Mouse (Mus musculus): ENCODE data around the gene Rgs19. TPM values are rescaled to one million over a fixed set of nuclear protein-coding genes. Genes with fewer than 3 reads are reported as not detected.
A peak's percentile ranks its signal among the peaks of the same experiment; 100 is the strongest.

Rgs19 gene
- polyA plus RNA-seq, 1 experiment from 2014 or later, result 32.7 TPM

DNA sequence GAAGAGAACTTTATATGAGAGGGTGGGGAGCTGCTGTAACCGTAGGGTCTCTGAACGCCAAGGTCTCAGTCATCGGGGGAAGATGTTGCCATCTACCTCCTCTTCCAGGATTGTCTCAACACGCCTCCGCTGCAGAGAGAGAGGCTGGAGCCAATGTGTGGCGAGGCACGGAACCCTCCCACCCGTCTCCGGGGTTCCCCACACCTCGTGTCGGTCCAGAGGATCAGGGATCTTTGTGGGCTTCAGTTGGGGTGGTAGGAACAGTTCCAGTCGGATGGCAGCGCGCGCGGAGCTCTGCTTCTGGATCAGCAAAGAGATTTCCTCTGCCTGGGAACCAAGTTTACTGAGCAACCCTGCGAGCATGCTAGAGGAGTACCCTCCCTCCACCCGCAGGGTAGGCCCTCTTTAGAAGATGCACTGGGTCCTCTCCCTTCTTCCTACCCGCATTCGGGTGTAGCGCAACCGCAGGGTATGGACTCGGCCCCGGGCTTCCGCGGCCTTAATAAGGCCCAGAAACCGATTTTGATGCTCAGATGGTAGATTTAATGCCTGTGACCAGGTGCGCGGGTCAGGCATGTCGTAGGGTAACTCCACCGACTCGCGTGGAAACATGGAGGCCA lies 3.1 kb upstream of the Rgs19 start:
- WGBS, result 67% methylated on average over 33 of the region's 33 CpGs
- H3K9ac ChIP-seq (replicated peaks; ENCODE audit: low read depth), result no peak overlapping the region
- no peak overlapping the region for H3K4me3 ChIP-seq (ENCODE audit: low read depth, low read length)
- H3K36me3 ChIP-seq (ENCODE audit: insufficient read depth, low read length), result no peaks in the 10 kb centered on the region
- TF ChIP-seq CTCF (IDR thresholded peaks at IDR 0.05) (no peak), EP300 (IDR thresholded peaks at IDR 0.05) (no peak)
- no peaks in the 10 kb centered on the region for H3K9me3 ChIP-seq (ENCODE audit: low read length)
- no peak overlapping the region for H3K27ac ChIP-seq (ENCODE audit: low read length)
- no peaks in the 10 kb centered on the region for H3K27me3 ChIP-seq (replicated peaks; ENCODE audit: insufficient read depth, low read length)
- DNase-seq (ENCODE audit: low spot score) (no peak), ATAC-seq (no peak)
- H3K4me1 ChIP-seq (ENCODE audit: insufficient read depth, low read depth, low read length), result peaks cover 6% of the 10 kb centered on the region; the same call in 1 of the 2 replicates
- H3K4me2 ChIP-seq (replicated peaks; ENCODE audit: low read depth, low read length), result no peak overlapping the region

- H3K4me2 ChIP-seq (replicated peaks; ENCODE audit: low read depth, low read length), result no peak overlapping the region
- WGBS, result 59% methylated on average over 1 of the region's 1 CpGs
- no peak overlapping the region for H3K27ac ChIP-seq (ENCODE audit: low read length)
- H3K27me3 ChIP-seq (replicated peaks; ENCODE audit: insufficient read depth, low read length), result no peaks in the 10 kb centered on the region
- DNase-seq (ENCODE audit: low spot score), result no peak
- H3K9me3 ChIP-seq (ENCODE audit: low read length), result no peaks in the 10 kb centered on the region
- H3K4me3 ChIP-seq (ENCODE audit: low read depth, low read length), result no peak overlapping the region
- H3K36me3 ChIP-seq (ENCODE audit: insufficient read depth, low read length), result no peaks in the 10 kb centered on the region
- H3K4me1 ChIP-seq (ENCODE audit: insufficient read depth, low read depth, low read length), result peaks cover 6% of the 10 kb centered on the region; the same call in 1 of the 2 replicates
- ATAC-seq, result no peak
- H3K9ac ChIP-seq (replicated peaks; ENCODE audit: low read depth), result no peak overlapping the region
- TF ChIP-seq CTCF (IDR thresholded peaks at IDR 0.05) (no peak), EP300 (IDR thresholded peaks at IDR 0.05) (no peak)
Observed at GRCm38 (mm10) chr2:181695776-181696175, 2.0 kb upstream of the Rgs19 start.

- 84% methylated on average over 3 of the region's 3 CpGs for WGBS
- ATAC-seq (no peak), DNase-seq (ENCODE audit: low spot score) (no peak)
- Histone ChIP-seq H3K27me3 (replicated peaks; ENCODE audit: insufficient read depth, low read length) (no peaks in the 10 kb centered on the region), H3K4me3 (ENCODE audit: low read depth, low read length) (no peak overlapping the region), H3K9ac (replicated peaks; ENCODE audit: low read depth) (no peak overlapping the region), H3K27ac (ENCODE audit: low read length) (no peak overlapping the region), H3K4me2 (replicated peaks; ENCODE audit: low read depth, low read length) (no peak overlapping the region), H3K9me3 (ENCODE audit: low read length) (no peaks in the 10 kb centered on the region), H3K4me1 (ENCODE audit: insufficient read depth, low read depth, low read length) (peaks cover 6% of the 10 kb centered on the region; the same call in 1 of the 2 replicates), H3K36me3 (ENCODE audit: insufficient read depth, low read length) (no peaks in the 10 kb centered on the region)
- no peak for TF ChIP-seq CTCF (IDR thresholded peaks at IDR 0.05)
- no peak for TF ChIP-seq EP300 (IDR thresholded peaks at IDR 0.05)
Observed at GRCm38 (mm10) chr2:181694581-181694980, 804 bp upstream of the Rgs19 start.

GRCm38 (mm10) chr2:181692304-181692703 lies 1.5 kb downstream of the Rgs19 start:
- ATAC-seq (no peak), DNase-seq (ENCODE audit: low spot score) (no peak)
- H3K27ac ChIP-seq (ENCODE audit: low read length), result no peak overlapping the region
- H3K36me3 ChIP-seq (ENCODE audit: insufficient read depth, low read length), result peaks cover 14% of the 10 kb centered on the region; the same call in 1 of the 2 replicates
- H3K4me1 ChIP-seq (ENCODE audit: insufficient read depth, low read depth, low read length), result peaks cover 6% of the 10 kb centered on the region; the same call in 1 of the 2 replicates
- H3K4me3 ChIP-seq (ENCODE audit: low read depth, low read length), result no peak overlapping the region
- TF ChIP-seq EP300 (IDR thresholded peaks at IDR 0.05) (no peak), CTCF (IDR thresholded peaks at IDR 0.05) (no peak)
- H3K4me2 ChIP-seq (replicated peaks; ENCODE audit: low read depth, low read length), result peak overlapping the region; percentile 86; the same call in 1 of the 2 replicates
- H3K9ac ChIP-seq (replicated peaks; ENCODE audit: low read depth), result no peak overlapping the region
- 81% methylated on average over 3 of the region's 3 CpGs for WGBS
- H3K27me3 ChIP-seq (replicated peaks; ENCODE audit: insufficient read depth, low read length), result no peaks in the 10 kb centered on the region
- no peaks in the 10 kb centered on the region for H3K9me3 ChIP-seq (ENCODE audit: low read length)

- no peak overlapping the region for H3K9ac ChIP-seq (replicated peaks; ENCODE audit: low read depth)
- H3K36me3 ChIP-seq (ENCODE audit: insufficient read depth, low read length), result peaks cover 14% of the 10 kb centered on the region; the same call in 1 of the 2 replicates
Observed at GRCm38 (mm10) chr2:181691571-181691970, 2.2 kb downstream of the Rgs19 start.

GRCm38 (mm10) chr2:181691083-181691482 lies 2.7 kb downstream of the Rgs19 start:
- TF ChIP-seq EP300 (IDR thresholded peaks at IDR 0.05) (no peak), CTCF (IDR thresholded peaks at IDR 0.05) (no peak)
- Histone ChIP-seq H3K9ac (replicated peaks; ENCODE audit: low read depth) (no peak overlapping the region), H3K4me2 (replicated peaks; ENCODE audit: low read depth, low read length) (no peak overlapping the region), H3K27ac (ENCODE audit: low read length) (no peak overlapping the region), H3K27me3 (replicated peaks; ENCODE audit: insufficient read depth, low read length) (no peaks in the 10 kb centered on the region), H3K36me3 (ENCODE audit: insufficient read depth, low read length) (peaks cover 14% of the 10 kb centered on the region; the same call in 1 of the 2 replicates), H3K4me3 (ENCODE audit: low read depth, low read length) (no peak overlapping the region), H3K9me3 (ENCODE audit: low read length) (no peaks in the 10 kb centered on the region), H3K4me1 (ENCODE audit: insufficient read depth, low read depth, low read length) (peaks cover 6% of the 10 kb centered on the region; the same call in 1 of the 2 replicates)
- DNase-seq (ENCODE audit: low spot score) (no peak), ATAC-seq (no peak)
- 84% methylated on average over 6 of the region's 6 CpGs for WGBS

More at GRCm38 (mm10) chr2:181691571-181691970, 2.2 kb downstream of the Rgs19 start:
- DNase-seq (ENCODE audit: low spot score), result no peak
- no peak for ATAC-seq
- H3K27ac ChIP-seq (ENCODE audit: low read length), result no peak overlapping the region
- H3K4me1 ChIP-seq (ENCODE audit: insufficient read depth, low read depth, low read length), result peaks cover 6% of the 10 kb centered on the region; the same call in 1 of the 2 replicates
- no peaks in the 10 kb centered on the region for H3K9me3 ChIP-seq (ENCODE audit: low read length)
- WGBS, result 80% methylated on average over 4 of the region's 4 CpGs
- no peak overlapping the region for H3K4me2 ChIP-seq (replicated peaks; ENCODE audit: low read depth, low read length)
- no peaks in the 10 kb centered on the region for H3K27me3 ChIP-seq (replicated peaks; ENCODE audit: insufficient read depth, low read length)
- H3K4me3 ChIP-seq (ENCODE audit: low read depth, low read length), result no peak overlapping the region
- no peak for TF ChIP-seq EP300 (IDR thresholded peaks at IDR 0.05)

All from lung, postnatal 0 days (tissue).